Comparison of ENCODE assay signal across 34 mouse cellular contexts in genomic region chr2:47363476-47363875, GRCm38 (mm10).
"Had no signal": no experiment of that assay in that cellular context is flagged by ENCODE, and none has a peak within 500 bp of the region (broad histone marks: within the 10 kb centered on the region; RNA-seq: fewer than 3 reads in every experiment).

No protein-coding gene starts in this region.

- H3K4me1 ChIP-seq: heart, embryonic 12.5 days; heart, embryonic 13.5 days; heart, embryonic 15.5 days; hindbrain, embryonic 10.5 days; hindbrain, embryonic 12.5 days; hindbrain, embryonic 13.5 days; hindbrain, embryonic 15.5 days; intestine, embryonic 15.5 days; kidney, embryonic 15.5 days had no signal

- DNase-seq: heart, postnatal 10 days; heart, postnatal 14 days; heart, postnatal 36 days; heart, postnatal 4 days; kidney, adult 11 months; kidney, adult 18-20 months; kidney, adult 2 months; kidney, adult 8-10 months; kidney, adult 9 months; kidney, postnatal 10 days; kidney, postnatal 14 days; kidney, postnatal 25 days; kidney, postnatal 36 days; kidney, postnatal 4 days; layer of hippocampus, adult 9-11 months; layer of hippocampus, postnatal 36 days had no signal

- H3K27ac ChIP-seq: heart, embryonic 13.5 days; heart, embryonic 15.5 days; hindbrain, embryonic 10.5 days; hindbrain, embryonic 12.5 days; hindbrain, embryonic 13.5 days; hindbrain, embryonic 14.5 days; hindbrain, embryonic 15.5 days; hindbrain, postnatal 0 days; intestine, embryonic 15.5 days; kidney, embryonic 15.5 days; kidney, postnatal 0 days; layer of hippocampus, adult 2 months; left cerebral cortex, adult 2 months had no signal

- H3K9ac ChIP-seq: heart, embryonic 12.5 days; heart, embryonic 13.5 days; heart, embryonic 15.5 days; hindbrain, embryonic 12.5 days; hindbrain, embryonic 13.5 days; hindbrain, embryonic 14.5 days; hindbrain, embryonic 15.5 days; intestine, embryonic 15.5 days; kidney, embryonic 15.5 days had no signal

- H3K36me3 ChIP-seq: heart, embryonic 12.5 days; heart, embryonic 13.5 days; heart, embryonic 15.5 days; hindbrain, embryonic 10.5 days; hindbrain, embryonic 12.5 days; hindbrain, embryonic 13.5 days; hindbrain, embryonic 15.5 days; intestine, embryonic 15.5 days; kidney, embryonic 15.5 days had no signal

- H3K9me3 ChIP-seq: heart, embryonic 12.5 days; heart, embryonic 15.5 days; hindbrain, embryonic 10.5 days; hindbrain, embryonic 12.5 days; hindbrain, embryonic 13.5 days; hindbrain, embryonic 15.5 days; intestine, embryonic 15.5 days; kidney, embryonic 15.5 days had no signal

- H3K4me3 ChIP-seq: heart, embryonic 12.5 days; heart, embryonic 13.5 days; heart, embryonic 15.5 days; hindbrain, embryonic 10.5 days; hindbrain, embryonic 12.5 days; hindbrain, embryonic 13.5 days; hindbrain, embryonic 15.5 days; intestine, embryonic 15.5 days; kidney, embryonic 15.5 days; layer of hippocampus, adult 2 months; left cerebral cortex, adult 2 months had no signal

- H3K27me3 ChIP-seq: heart, embryonic 12.5 days; heart, embryonic 13.5 days; heart, embryonic 15.5 days; hindbrain, embryonic 12.5 days; hindbrain, embryonic 13.5 days; hindbrain, embryonic 15.5 days; intestine, embryonic 15.5 days; kidney, embryonic 15.5 days had no signal

- ATAC-seq: hindbrain, embryonic 16.5 days; hindbrain, postnatal 0 days; inflammation-experienced regulatory T-cells, adult 6 months; intestine, embryonic 15.5 days; intestine, embryonic 16.5 days; intestine, postnatal 0 days had no signal

- H3K4me2 ChIP-seq: heart, embryonic 12.5 days; heart, embryonic 13.5 days; heart, embryonic 15.5 days; hindbrain, embryonic 12.5 days; hindbrain, embryonic 13.5 days; hindbrain, embryonic 14.5 days; hindbrain, embryonic 15.5 days; intestine, embryonic 15.5 days; kidney, embryonic 15.5 days had no signal
